Mouse (Mus musculus): ENCODE results near the gene Hsh2d.

GRCm38 (mm10) chr8:72151418-72152078 lies 37.9 kb upstream of the Hsh2d start:
- TF ChIP-seq CTCF (conservative IDR thresholded peaks at IDR 0.05; ENCODE audit: low read length), result no peak
- TF ChIP-seq NANOG (IDR thresholded peaks at IDR 0.05; ENCODE audit: borderline replicate concordance, low read length), result no peak

All from E14TG2a.4 (cell line).